Mouse (Mus musculus): ENCODE data around the gene Dcun1d1.

Dcun1d1 gene

DNA sequence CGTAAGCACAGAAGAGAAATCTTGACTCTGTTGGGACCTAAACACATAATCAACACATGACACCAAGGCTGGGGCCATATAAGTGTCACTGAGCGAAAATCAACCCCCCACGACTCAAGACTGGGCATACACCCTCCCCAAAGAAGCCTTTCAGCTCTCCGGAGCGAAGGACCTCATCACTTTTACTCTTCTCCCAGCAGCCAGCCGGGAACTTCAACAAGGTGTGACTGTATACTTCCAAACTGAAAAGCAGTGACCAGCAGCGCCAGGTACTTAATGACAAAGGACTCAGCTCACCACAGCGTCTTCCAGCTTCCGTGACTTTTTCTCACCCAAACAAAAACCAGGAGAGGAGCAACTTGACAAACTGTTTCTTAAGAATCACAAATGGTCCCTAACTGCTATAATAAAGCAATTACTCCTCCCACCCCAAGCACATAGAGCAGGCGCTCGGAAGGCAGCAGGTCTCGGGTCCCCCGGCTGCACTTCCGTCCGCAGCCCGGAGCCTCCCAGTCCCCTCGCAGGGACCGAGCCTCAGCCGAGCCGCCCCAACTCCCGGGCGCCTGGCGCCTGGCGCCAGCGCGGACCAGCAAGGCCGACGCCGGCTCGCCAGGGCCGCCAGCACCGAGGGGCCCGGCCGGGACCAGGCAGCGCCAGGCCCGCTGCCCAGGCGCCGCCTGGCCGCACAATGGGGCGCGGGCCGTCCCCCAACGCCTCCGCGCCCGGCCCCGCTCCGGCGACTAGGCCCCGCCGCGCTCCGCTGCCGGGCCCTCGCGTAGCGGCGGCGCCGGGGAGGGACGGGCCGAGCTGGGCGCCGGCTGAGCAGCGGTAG lies 5.1 kb downstream of the Dcun1d1 start:
- DNase-seq (ENCODE audit: extremely low spot score, low read depth, low spot score): peak; percentile 49

GRCm38 (mm10) chr3:35931359-35931758 lies 5.9 kb downstream of the Dcun1d1 start:
- DNase-seq (ENCODE audit: extremely low spot score, low read depth, low spot score): no peak

DNA sequence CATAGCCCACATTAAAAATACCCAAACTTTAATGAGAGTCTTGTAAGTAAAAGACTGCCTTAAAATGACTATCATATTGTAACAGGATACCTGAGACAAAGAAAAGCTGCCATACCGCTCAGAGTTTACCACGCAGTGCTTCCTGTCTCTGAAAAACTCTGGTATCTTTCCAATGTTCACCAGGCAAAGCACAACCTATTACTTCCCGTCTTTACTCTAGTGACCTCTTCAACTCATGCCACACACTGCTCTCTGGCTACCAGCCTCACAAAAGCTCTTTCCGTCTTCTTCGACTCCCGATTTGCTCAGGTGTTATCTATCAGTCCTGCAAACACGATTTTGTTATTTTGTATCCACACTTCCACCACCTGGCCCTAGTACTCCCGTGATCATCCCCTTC lies 7.4 kb downstream of the Dcun1d1 start:
- DNase-seq (ENCODE audit: extremely low spot score, low read depth, low spot score): no peak

DNA sequence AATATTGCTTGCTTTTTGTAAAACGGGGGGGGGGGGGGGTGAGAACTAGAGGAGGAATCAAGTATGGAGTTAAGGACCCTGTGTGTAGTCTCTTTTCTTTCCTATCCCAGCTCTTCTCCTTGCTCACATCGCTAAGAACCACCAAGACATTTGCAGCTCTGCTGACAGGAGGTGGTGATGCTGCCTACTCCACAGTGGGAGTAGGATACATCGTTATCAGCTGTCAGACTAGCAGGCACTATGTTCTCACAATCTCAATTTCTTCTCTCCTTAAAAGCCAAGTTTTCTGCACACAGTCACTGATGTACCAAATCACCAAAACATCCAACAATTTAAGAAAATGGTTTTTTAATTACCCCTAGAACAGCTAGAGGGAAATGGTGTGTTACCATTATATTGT lies 7.8 kb downstream of the Dcun1d1 start:
- DNase-seq (ENCODE audit: extremely low spot score, low read depth, low spot score): no peak

- no peak for DNase-seq (ENCODE audit: extremely low spot score, low read depth, low spot score)
Measured at GRCm38 (mm10) chr3:35925852-35926251, 11.4 kb downstream of the Dcun1d1 start.

GRCm38 (mm10) chr3:35924007-35924406 lies 13.2 kb downstream of the Dcun1d1 start:
- no peak for DNase-seq (ENCODE audit: extremely low spot score, low read depth, low spot score)

- no peak for DNase-seq (ENCODE audit: extremely low spot score, low read depth, low spot score)
Measured at GRCm38 (mm10) chr3:35923495-35923894, 13.8 kb downstream of the Dcun1d1 start.

DNA sequence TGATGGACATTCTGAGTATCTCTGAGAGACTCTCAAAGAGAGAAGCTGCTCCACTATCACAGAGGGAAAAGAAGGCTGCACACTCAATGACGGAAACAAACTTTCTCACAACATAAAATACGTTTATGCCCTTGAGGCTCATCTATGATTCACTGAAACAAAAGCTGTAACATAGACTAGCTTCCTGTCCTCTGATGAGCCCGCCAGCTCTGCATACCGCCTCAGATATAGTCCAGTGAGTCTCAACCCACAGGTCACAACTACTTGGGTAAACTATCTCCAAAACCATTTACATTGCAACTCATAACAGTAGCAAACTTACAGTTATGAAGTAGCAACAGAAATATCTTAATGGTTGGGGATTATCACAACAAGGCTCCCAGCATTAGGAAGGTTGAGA lies 14.7 kb downstream of the Dcun1d1 start:
- DNase-seq (ENCODE audit: extremely low spot score, low read depth, low spot score): no peak

- DNase-seq (ENCODE audit: extremely low spot score, low read depth, low spot score): no peak
Measured at GRCm38 (mm10) chr3:35918229-35918628, 19.0 kb downstream of the Dcun1d1 start.

DNA sequence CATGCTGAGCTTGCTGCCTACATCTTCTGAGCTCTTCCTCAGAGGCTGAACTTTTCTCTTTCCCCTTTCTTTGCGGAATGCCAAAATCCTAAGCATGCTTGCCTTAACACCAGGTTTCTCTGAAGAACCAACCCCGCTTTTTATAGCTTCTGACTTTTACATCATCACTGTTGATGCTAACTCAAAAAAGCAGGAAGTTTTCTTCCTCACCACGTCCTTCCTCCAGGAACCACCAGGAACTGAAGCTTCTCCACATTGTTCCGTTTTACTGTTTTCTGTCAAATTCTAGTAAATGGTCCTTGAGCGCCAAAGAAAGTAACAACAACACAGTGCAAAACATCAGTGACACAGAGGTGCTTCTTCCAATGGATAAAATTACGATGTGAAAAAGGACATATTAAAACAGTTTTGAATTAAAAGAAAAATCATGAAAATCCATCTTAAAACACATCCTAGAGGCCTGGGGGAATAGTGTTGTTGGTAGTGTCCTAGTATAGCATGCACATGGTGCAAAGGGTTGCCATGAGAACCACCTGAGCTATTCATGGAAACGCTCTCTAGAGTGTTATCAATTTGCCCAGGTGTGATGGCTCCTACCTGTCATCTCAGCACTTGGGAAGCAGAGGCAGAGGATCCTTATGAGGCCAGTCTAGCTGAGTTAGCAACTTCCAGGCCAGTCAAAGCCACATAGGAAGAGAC lies 28.1 kb downstream of the Dcun1d1 start:
- DNase-seq (ENCODE audit: extremely low spot score, low read depth, low spot score): no peak

DNA sequence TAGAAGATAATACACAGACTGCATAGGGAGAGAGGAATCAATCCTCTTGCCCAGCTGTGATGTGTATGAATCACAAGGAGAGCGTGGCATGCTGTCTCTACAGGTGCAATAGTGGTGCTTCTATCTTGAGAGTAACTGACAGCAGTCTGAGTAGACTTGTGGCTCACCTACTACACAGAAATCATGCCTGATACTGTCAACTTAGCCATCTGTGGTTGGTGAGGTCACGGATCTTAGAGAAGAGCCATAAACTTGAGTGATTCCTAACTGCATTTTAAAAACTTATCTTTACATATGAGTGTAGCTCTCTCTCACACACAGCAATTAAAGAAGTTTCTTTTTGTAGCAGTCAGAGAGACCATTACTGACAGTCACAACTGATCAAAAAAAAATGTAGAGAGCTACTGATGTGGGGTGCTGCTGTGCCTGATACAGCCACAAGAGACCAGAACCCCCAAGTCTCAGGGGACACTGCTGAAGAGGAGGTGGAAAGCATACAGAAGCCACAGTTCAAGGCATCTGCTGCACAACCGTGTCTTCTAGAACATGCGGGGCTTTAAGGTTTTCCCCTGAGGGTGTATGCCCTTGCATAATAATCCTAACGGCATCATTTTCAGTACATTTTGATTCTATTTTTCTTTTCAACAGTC lies 36.6 kb downstream of the Dcun1d1 start:
- no peak for DNase-seq (ENCODE audit: extremely low spot score, low read depth, low spot score)

GRCm38 (mm10) chr3:35899109-35899508 lies 38.1 kb downstream of the Dcun1d1 start:
- no peak for DNase-seq (ENCODE audit: extremely low spot score, low read depth, low spot score)

GRCm38 (mm10) chr3:35897900-35898299 lies 39.3 kb downstream of the Dcun1d1 start:
- DNase-seq (ENCODE audit: extremely low spot score, low read depth, low spot score): no peak

- no peak for DNase-seq (ENCODE audit: extremely low spot score, low read depth, low spot score)
Measured at GRCm38 (mm10) chr3:35893156-35893555, 44.1 kb downstream of the Dcun1d1 start.

- DNase-seq (ENCODE audit: extremely low spot score, low read depth, low spot score): no peak
Measured at GRCm38 (mm10) chr3:35891123-35891522, 46.1 kb downstream of the Dcun1d1 start.

GRCm38 (mm10) chr3:35889531-35889930 lies 47.7 kb downstream of the Dcun1d1 start:
- no peak for DNase-seq (ENCODE audit: extremely low spot score, low read depth, low spot score)

DNA sequence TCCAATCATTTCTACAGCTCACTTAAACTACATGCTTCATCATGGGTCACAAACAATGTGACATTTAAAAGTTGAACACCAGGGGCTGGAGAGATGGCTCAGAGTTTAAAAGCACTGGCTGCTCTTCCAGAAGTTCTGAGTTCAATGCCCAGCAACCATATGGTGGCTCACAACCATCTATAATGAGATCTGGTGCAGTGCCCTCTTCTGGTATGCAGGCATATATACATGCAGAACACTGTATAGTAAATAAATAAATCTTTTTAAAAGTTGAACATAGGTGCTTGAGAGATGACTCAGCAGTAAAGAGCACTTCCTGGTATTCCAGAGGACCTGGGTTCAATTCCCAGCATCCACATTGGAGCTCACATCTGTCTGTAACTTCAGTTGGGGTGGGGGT lies 54.0 kb downstream of the Dcun1d1 start:
- no peak for DNase-seq (ENCODE audit: extremely low spot score, low read depth, low spot score)

- DNase-seq (ENCODE audit: extremely low spot score, low read depth, low spot score): no peak
Measured at GRCm38 (mm10) chr3:35849326-35849725, 87.9 kb downstream of the Dcun1d1 start.

Data from hindlimb bud, embryonic 11.5 days (tissue).